Mouse (Mus musculus) small intestine, adult 2 months (tissue): ENCODE results near the gene Mxra7.

Experiments
- CTCF ChIP-seq: fragments of 200-500 bp; IDR thresholded peaks from 2 replicates; pipeline ENCODE4 v1.5.1; 2012; ENCODE audit warnings: low read depth, mild to moderate bottlenecking, control low read depth, inconsistent platforms, low read length, moderate library complexity, mixed read lengths; ENCODE audit not compliant: insufficient replicate concordance, insufficient read length; ENCODE audit errors: extremely low read depth
- POLR2A ChIP-seq: fragments of 200-500 bp; IDR thresholded peaks from 2 replicates; pipeline ENCODE4 v1.6.1; 2012; ENCODE audit warnings: low read depth, mild to moderate bottlenecking, control low read depth, inconsistent platforms, low read length, moderate library complexity

- TF ChIP-seq POLR2A (no peak), CTCF (no peak)
These were observed 4.6 kb downstream of the Mxra7 start for GRCm38 (mm10) chr11:116823255-116823654.
